In the genomic region with DNA sequence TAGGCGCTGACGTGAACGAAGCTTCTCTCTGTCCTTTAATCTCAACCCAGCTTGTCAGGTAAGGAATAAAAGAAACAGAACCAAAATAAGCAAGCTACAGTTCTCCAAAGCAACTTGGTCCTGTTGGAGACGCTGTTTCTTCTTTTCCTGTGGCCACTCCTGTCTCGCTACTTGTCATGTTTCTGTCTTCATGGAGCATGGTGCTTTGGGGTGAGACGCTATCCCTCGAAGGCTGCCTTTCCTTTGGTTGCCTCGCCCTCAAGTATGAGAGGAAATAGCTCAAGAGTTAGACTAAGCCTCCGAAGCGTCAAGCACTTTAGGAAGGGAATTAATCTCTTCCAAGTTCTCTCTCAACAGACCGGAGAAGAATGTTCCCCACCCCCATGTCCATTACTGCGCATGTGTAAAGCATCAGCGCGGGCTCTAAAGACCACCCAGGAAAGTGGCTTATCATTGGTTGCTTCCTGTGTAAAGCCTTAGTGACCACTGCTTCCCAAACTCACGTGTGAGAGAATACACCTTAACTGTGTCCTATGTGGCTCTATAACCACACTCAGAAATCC, we compare ENCODE assay signal across 8 mouse cellular contexts. TPM values are rescaled to one million over a fixed set of nuclear protein-coding genes. Genes with fewer than 3 reads are reported as not detected.
DNase-seq lines count a peak whose midpoint lies in the region; ATAC-seq lines count a peak whose summit lies in the region.

No protein-coding gene starts in this region.

- peak overlapping the region; percentile 18; the same call in 1 of the 2 replicates for H3K9ac ChIP-seq in intestine, embryonic 14.5 days (ENCODE audit: low read length)

- peak; percentile 14; the same call in 1 of the 2 replicates for ATAC-seq in common myeloid progenitor, adult 5-6 weeks (replicated peaks; ENCODE audit: low read depth, poor library complexity, severe bottlenecking)
- 0 out of 2 replicates have a peak, but pooled peaks have one; percentile 34 for ATAC-seq in intestine, embryonic 14.5 days (replicated peaks; ENCODE audit: low FRiP score, low TSS enrichment, low read depth)

- peak overlapping the region; percentile 95 for H3K27ac ChIP-seq in intestine, embryonic 14.5 days (ENCODE audit: low read depth)

- H3K4me2 ChIP-seq in intestine, embryonic 14.5 days (ENCODE audit: low read length): peak overlapping the region; percentile 39

- peak; percentile 96 for DNase-seq in heart, adult 11 months
- no peak for DNase-seq in heart, adult 8-10 months (ENCODE audit: low spot score)
- no peak for DNase-seq in intestine, embryonic 14.5 days (ENCODE audit: low spot score)
- DNase-seq in right cerebral cortex, postnatal 36 days (ENCODE audit: low spot score in 2 of 2): no peak
- DNase-seq in right cerebral cortex, postnatal 10 days (ENCODE audit: low spot score in 2 of 2): no peak
- no peak for DNase-seq in testis, postnatal 14 days (ENCODE audit: low spot score)

- no peaks in the 10 kb centered on the region for H3K27me3 ChIP-seq in intestine, embryonic 14.5 days (replicated peaks; ENCODE audit: control insufficient read depth, insufficient read depth, low read length)
- peaks cover 43% of the 10 kb centered on the region for H3K27me3 ChIP-seq in megakaryocyte, embryonic 14.5 days (replicated peaks)

- H3K9me3 ChIP-seq in intestine, embryonic 14.5 days (ENCODE audit: control insufficient read depth, low read length): no peaks in the 10 kb centered on the region
- H3K9me3 ChIP-seq in megakaryocyte, embryonic 14.5 days: no peaks in the 10 kb centered on the region

- 0 out of 2 replicates have a peak overlapping the region, but pooled peaks have one; percentile 2 for H3K4me3 ChIP-seq in intestine, embryonic 14.5 days (ENCODE audit: low read depth, low read length)
- peak overlapping the region; percentile 86 for H3K4me3 ChIP-seq in megakaryocyte, embryonic 14.5 days (replicated peaks)

- 36% methylated on average over 15 of the region's 15 CpGs for WGBS in intestine, embryonic 14.5 days

- H3K4me1 ChIP-seq in intestine, embryonic 14.5 days (replicated peaks; ENCODE audit: control insufficient read depth, insufficient read depth, low read length): peaks cover 29% of the 10 kb centered on the region
- peaks cover 54% of the 10 kb centered on the region for H3K4me1 ChIP-seq in megakaryocyte, embryonic 14.5 days

- no peaks in the 10 kb centered on the region for H3K36me3 ChIP-seq in intestine, embryonic 14.5 days (ENCODE audit: control insufficient read depth, insufficient read depth, low read length)
- H3K36me3 ChIP-seq in megakaryocyte, embryonic 14.5 days (replicated peaks; ENCODE audit: low read length): no peaks in the 10 kb centered on the region

RNA-seq across cellular contexts. Expression of gene Rcsd1, which starts 9.1 kb away (rescaled TPM):
- total RNA-seq in heart, adult 8-10 months (2022): 10 to 100 TPM; 64.0 to 99.3 (median 73.2) TPM
- 83.0 and 83.6 TPM in 2 replicates for total RNA-seq in common myeloid progenitor, adult 5-6 weeks (2017)
- polyA plus RNA-seq in intestine, embryonic 14.5 days (2014; fragmentation: Nextera tagmentation; extraction: Ambion mirVana): 29.1 and 31.4 TPM in 2 replicates
- polyA plus RNA-seq in megakaryocyte, embryonic 14.5 days (2012; ENCODE audit: insufficient read depth, low replicate concordance): 0.43 and 11.0 TPM in 2 replicates

RNA-seq across cellular contexts. Expression of gene Creg1, which starts 44.9 kb away (rescaled TPM):
- total RNA-seq in heart, adult 8-10 months (2022): 100 to 1,000 TPM in 3 of 4 experiments, 10 to 100 TPM in 1; 98.7 to 109 (median 103) TPM
- total RNA-seq in common myeloid progenitor, adult 5-6 weeks (2017): 142 and 144 TPM in 2 replicates
- 78.7 and 81.2 TPM in 2 replicates for polyA plus RNA-seq in intestine, embryonic 14.5 days (2014; fragmentation: Nextera tagmentation; extraction: Ambion mirVana)
- polyA plus RNA-seq in megakaryocyte, embryonic 14.5 days (2012; ENCODE audit: insufficient read depth, low replicate concordance): 254 and 485 TPM in 2 replicates
